Mouse (Mus musculus) midbrain, embryonic 15.5 days (tissue): ENCODE measurements around the gene Rsrc1. TPM values are rescaled to one million over a fixed set of nuclear protein-coding genes. Genes with fewer than 3 reads are reported as not detected.

ENCODE experiments used
- ATAC-seq: fragments of 200-750 bp; cut with Nextera tagmentation; replicated peaks from 2 replicates; pipeline ENCODE4 v1.8.0; 2017; ENCODE audit warnings: moderate TSS enrichment
- H3K27ac ChIP-seq: fragments of 300-500 bp; sonication (generic); 2 replicates; pipeline ENCODE4 v1.5.1; 2015; ENCODE audit warnings: mild to moderate bottlenecking, inconsistent platforms
- H3K27me3 ChIP-seq: fragments of 300-500 bp; sonication (generic); replicated peaks from 2 replicates; pipeline ENCODE4 v1.6.1; 2015; ENCODE audit warnings: inconsistent platforms
- H3K36me3 ChIP-seq: fragments of 300-500 bp; sonication (generic); replicated peaks from 2 replicates; pipeline ENCODE4 v1.6.1; 2015; ENCODE audit warnings: inconsistent platforms
- H3K4me1 ChIP-seq: fragments of 300-500 bp; sonication (generic); 2 replicates; pipeline ENCODE4 v1.6.1; 2015; ENCODE audit warnings: inconsistent platforms
- H3K4me2 ChIP-seq: fragments of 300-500 bp; sonication (generic); 2 replicates; pipeline ENCODE4 v1.6.1; 2015; ENCODE audit warnings: inconsistent platforms, mild to moderate bottlenecking, moderate library complexity
- H3K4me3 ChIP-seq: fragments of 300-500 bp; sonication (generic); 2 replicates; pipeline ENCODE4 v1.5.1; 2015; ENCODE audit warnings: mild to moderate bottlenecking, inconsistent platforms
- H3K9ac ChIP-seq: fragments of 300-500 bp; sonication (generic); 2 replicates; pipeline ENCODE4 v1.6.1; 2015; ENCODE audit warnings: mild to moderate bottlenecking, inconsistent platforms
- H3K9me3 ChIP-seq: fragments of 300-500 bp; sonication (generic); 2 replicates; pipeline ENCODE4 v1.6.1; 2016; ENCODE audit warnings: inconsistent platforms
- WGBS: fragments of 180-500 bp; shearing (Covaris S2); methylation state at CpG from one replicate; pipeline ENCODE4 v1.1.7; 2015; ENCODE audit warnings: mixed read lengths; 5-methylcytosine and 5-hydroxymethylcytosine counted together
- polyA plus RNA-seq: library from polyadenylated mRNA; unstranded; fragments of >200 nt; fragmentation: Nextera tagmentation; extraction: Ambion mirVana; gene quantifications from 2 replicates; pipeline ENCODE4 v1.2.1, GENCODE M21; 2015

Gene Rsrc1
- polyA plus RNA-seq, 1 experiment from 2014 or later: 38.8 TPM

DNA sequence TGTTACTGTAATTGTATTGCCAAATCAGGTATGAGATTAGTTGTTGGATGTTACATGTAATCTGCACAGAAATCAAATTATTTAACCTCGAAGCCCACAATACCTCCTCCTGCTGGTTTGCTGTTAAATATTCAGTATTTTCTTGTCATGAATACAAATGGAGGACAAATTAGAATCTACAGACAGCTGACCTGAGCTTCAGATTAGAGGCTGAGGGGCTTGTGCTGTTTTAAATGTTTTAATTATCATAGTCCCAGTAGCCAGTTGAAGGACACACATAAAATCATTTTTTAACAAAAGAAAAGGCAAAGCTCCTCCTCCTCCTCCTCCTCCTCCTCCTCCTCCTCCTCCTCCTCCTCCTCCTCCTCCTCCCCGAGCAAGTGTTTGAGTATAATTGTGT, 327.5 kb downstream of the Rsrc1 start:
- H3K9ac ChIP-seq: no peak overlapping the region
- 7% methylated on average over 2 of the region's 2 CpGs for WGBS
- H3K9me3 ChIP-seq: no peaks in the 10 kb centered on the region
- H3K4me2 ChIP-seq: peak overlapping the region; percentile 18; the same call in 1 of the 2 replicates
- 0 out of 2 replicates have a peak, but pooled peaks have one; percentile 59 for ATAC-seq
- H3K27ac ChIP-seq: no peak overlapping the region
- no peaks in the 10 kb centered on the region for H3K36me3 ChIP-seq
- H3K27me3 ChIP-seq: no peaks in the 10 kb centered on the region
- no peak overlapping the region for H3K4me3 ChIP-seq
- peaks cover 6% of the 10 kb centered on the region for H3K4me1 ChIP-seq

DNA sequence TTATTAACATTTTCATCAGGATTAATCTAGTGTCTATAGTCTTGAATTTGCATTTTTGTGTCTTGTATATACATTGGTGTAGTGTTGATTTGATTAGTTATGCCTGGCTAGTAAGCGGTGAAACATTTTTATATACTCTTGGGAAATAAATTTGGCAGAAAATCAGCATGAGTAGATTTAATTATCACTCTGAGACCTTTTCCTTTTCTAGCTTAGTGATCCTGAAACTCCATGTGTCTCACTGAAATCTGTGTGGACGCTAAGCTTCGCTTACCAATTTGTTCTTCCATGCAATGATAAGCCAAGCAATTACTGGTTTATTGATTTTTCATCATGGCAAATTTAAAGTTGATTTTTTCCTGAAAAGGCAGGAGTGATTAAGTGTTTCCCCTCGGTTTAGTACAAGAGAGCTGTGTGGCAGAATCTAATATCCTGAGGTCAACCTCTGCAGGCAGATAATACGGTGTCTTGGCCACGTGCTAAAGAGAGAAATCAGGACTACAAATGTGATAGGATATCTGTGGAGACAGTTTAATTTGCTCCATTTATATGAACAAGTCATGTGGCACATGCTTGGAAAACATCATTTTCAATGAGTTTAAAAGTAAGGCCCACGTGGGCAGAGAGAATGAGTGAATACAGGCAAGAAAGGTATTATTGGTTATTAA, 328.6 kb downstream of the Rsrc1 start:
- no peaks in the 10 kb centered on the region for H3K36me3 ChIP-seq
- no peaks in the 10 kb centered on the region for H3K9me3 ChIP-seq
- no peaks in the 10 kb centered on the region for H3K27me3 ChIP-seq
- ATAC-seq: peak; percentile 77
- 23% methylated on average over 7 of the region's 7 CpGs for WGBS
- H3K4me3 ChIP-seq: no peak overlapping the region
- H3K4me1 ChIP-seq: peaks cover 6% of the 10 kb centered on the region
- H3K9ac ChIP-seq: no peak overlapping the region
- no peak overlapping the region for H3K27ac ChIP-seq
- H3K4me2 ChIP-seq: no peak overlapping the region

GRCm38 (mm10) chr3:67311436-67311835, 330.2 kb downstream of the Rsrc1 start:
- H3K27ac ChIP-seq: no peak overlapping the region
- peaks cover 6% of the 10 kb centered on the region for H3K4me1 ChIP-seq
- no peaks in the 10 kb centered on the region for H3K27me3 ChIP-seq
- WGBS: 70% methylated on average over 2 of the region's 2 CpGs
- no peak overlapping the region for H3K4me3 ChIP-seq
- no peak overlapping the region for H3K9ac ChIP-seq
- H3K9me3 ChIP-seq: no peaks in the 10 kb centered on the region
- no peak overlapping the region for H3K4me2 ChIP-seq
- ATAC-seq: no peak
- H3K36me3 ChIP-seq: no peaks in the 10 kb centered on the region

GRCm38 (mm10) chr3:67322422-67322821, 341.2 kb downstream of the Rsrc1 start:
- no peak overlapping the region for H3K9ac ChIP-seq
- no peaks in the 10 kb centered on the region for H3K36me3 ChIP-seq
- no peak overlapping the region for H3K4me3 ChIP-seq
- no peak overlapping the region for H3K4me2 ChIP-seq
- H3K27me3 ChIP-seq: no peaks in the 10 kb centered on the region
- H3K4me1 ChIP-seq: no peaks in the 10 kb centered on the region
- no peak for ATAC-seq
- WGBS: 82% methylated on average over 4 of the region's 4 CpGs
- H3K27ac ChIP-seq: no peak overlapping the region
- H3K9me3 ChIP-seq: no peaks in the 10 kb centered on the region

DNA sequence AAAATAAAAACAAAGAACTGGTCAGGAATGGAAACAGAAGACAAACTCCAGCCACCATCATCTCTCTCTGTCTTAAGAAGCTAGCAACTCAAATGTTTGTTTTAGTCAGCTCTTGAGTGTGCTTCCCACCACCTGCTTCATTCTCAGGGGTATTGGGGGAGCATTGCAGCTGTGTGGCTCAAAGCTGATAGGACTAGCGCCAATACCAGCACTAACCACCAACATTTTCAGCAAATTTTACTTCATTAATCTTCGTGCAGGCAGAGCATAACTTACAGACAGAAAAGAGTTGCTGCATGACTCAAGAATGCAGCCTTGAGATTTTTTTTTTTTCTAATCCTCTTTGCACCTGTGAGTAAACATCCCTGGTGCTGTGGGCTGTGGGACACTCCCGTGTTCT, 358.4 kb downstream of the Rsrc1 start:
- Histone ChIP-seq H3K4me1 (peaks cover 10% of the 10 kb centered on the region; the same call in 1 of the 2 replicates), H3K9me3 (no peaks in the 10 kb centered on the region), H3K9ac (no peak overlapping the region), H3K27ac (no peak overlapping the region), H3K36me3 (no peaks in the 10 kb centered on the region), H3K27me3 (no peaks in the 10 kb centered on the region), H3K4me3 (no peak overlapping the region), H3K4me2 (no peak overlapping the region)
- 44% methylated on average over 3 of the region's 3 CpGs for WGBS
- no peak for ATAC-seq

DNA sequence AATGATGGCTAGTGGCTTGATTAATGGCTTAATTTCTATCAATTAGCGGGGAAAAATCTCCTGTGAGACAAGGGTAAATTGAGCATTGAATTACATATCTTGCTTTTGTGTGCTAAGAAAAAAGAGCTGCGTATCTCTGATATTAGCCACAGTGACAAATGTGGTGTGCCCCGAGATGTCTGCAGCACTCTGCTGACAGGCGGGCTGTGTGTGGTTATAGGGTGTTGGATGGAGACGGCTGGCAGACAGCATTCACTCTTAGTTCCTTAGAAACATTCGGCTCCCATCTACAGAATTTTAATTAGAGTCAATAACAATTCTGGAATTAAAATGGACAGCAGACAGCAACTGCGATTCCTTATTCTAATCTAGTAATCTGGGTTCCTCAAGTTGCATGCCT, 359.7 kb downstream of the Rsrc1 start:
- Histone ChIP-seq H3K4me3 (no peak overlapping the region), H3K4me2 (no peak overlapping the region), H3K4me1 (peaks cover 10% of the 10 kb centered on the region; the same call in 1 of the 2 replicates), H3K27me3 (no peaks in the 10 kb centered on the region), H3K27ac (no peak overlapping the region), H3K9ac (no peak overlapping the region), H3K36me3 (no peaks in the 10 kb centered on the region), H3K9me3 (no peaks in the 10 kb centered on the region)
- ATAC-seq: 0 out of 2 replicates have a peak, but pooled peaks have one; percentile 63
- 39% methylated on average over 7 of the region's 7 CpGs for WGBS

- H3K9me3 ChIP-seq: no peaks in the 10 kb centered on the region
- no peak overlapping the region for H3K9ac ChIP-seq
- H3K27me3 ChIP-seq: no peaks in the 10 kb centered on the region
- H3K36me3 ChIP-seq: no peaks in the 10 kb centered on the region
- H3K4me3 ChIP-seq: no peak overlapping the region
- ATAC-seq: no peak
- peaks cover 14% of the 10 kb centered on the region for H3K4me1 ChIP-seq
- H3K27ac ChIP-seq: no peak overlapping the region
- no peak overlapping the region for H3K4me2 ChIP-seq
- 61% methylated on average over 5 of the region's 5 CpGs for WGBS
Measured at GRCm38 (mm10) chr3:67343004-67343662, 361.9 kb downstream of the Rsrc1 start.

- Histone ChIP-seq H3K27ac (no peak overlapping the region), H3K4me3 (no peak overlapping the region), H3K36me3 (no peaks in the 10 kb centered on the region), H3K9ac (no peak overlapping the region), H3K9me3 (no peaks in the 10 kb centered on the region), H3K4me1 (peaks cover 11% of the 10 kb centered on the region), H3K27me3 (no peaks in the 10 kb centered on the region), H3K4me2 (no peak overlapping the region)
- no peak; the same call in 1 of the 2 replicates for ATAC-seq
- WGBS: 9% methylated on average over 2 of the region's 2 CpGs
Measured at GRCm38 (mm10) chr3:67344599-67344998, 363.4 kb downstream of the Rsrc1 start.

DNA sequence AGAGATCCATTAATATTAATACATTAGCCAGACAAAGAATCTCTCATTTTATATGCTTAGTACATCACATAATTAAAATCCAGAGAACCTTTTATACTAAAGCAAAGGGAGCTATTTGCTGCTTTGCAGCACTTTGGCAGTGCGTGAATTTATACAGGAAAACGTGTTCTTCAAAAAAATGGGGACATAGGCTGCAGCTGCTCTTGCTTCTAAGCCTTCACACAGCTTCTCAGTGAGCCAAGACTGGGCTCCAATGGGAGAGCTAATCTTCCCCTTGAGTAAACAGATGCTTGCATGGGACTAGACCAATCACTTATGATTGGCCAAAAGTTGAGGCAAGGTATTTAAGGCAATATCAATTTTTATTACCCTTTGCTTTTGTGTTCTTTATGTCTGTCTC, 365.5 kb downstream of the Rsrc1 start:
- no peak for ATAC-seq
- WGBS: 35% methylated on average over 2 of the region's 2 CpGs
- Histone ChIP-seq H3K27me3 (no peaks in the 10 kb centered on the region), H3K4me2 (no peak overlapping the region), H3K36me3 (no peaks in the 10 kb centered on the region), H3K4me1 (peaks cover 10% of the 10 kb centered on the region; the same call in 1 of the 2 replicates), H3K9me3 (no peaks in the 10 kb centered on the region), H3K4me3 (no peak overlapping the region), H3K27ac (no peak overlapping the region), H3K9ac (no peak overlapping the region)

GRCm38 (mm10) chr3:67351406-67352127, 370.4 kb downstream of the Rsrc1 start:
- Histone ChIP-seq H3K9me3 (no peaks in the 10 kb centered on the region), H3K36me3 (no peaks in the 10 kb centered on the region), H3K4me1 (peaks cover 13% of the 10 kb centered on the region; the same call in 1 of the 2 replicates), H3K9ac (no peak overlapping the region), H3K27me3 (no peaks in the 10 kb centered on the region), H3K4me2 (no peak overlapping the region), H3K4me3 (no peak overlapping the region), H3K27ac (0 out of 2 replicates have a peak overlapping the region, but pooled peaks have one; percentile 27)
- WGBS: 25% methylated on average over 12 of the region's 12 CpGs
- peak; percentile 78 for ATAC-seq

DNA sequence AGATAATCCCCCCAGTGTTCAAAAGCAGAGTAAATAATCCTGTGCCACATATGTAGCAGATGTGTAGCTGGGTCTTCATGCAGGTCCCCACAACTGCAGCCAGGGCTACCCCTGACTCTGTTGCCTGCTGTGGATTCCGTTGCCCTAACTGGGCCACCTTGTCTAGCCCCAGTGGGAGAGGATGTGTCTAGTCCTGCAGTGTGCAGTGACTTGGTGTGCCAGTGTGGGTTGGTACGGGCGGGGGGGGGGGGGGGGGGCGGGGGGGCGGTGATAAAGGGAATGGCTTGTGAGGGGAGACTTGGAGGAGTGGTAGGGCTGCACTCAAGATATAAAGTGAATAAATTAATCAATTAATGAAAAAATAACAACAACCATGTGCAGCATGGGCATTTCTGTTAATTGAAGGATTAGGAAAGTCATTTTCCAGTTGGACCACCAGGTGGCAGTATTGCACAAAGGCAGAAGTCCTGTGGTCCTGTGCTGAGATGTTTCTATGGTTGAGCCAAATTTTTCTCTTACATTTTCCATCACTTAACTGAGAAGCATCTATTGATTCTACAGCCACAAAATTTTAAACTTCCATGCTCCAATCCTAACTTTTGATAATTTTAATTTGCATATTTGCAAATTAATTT, 371.1 kb downstream of the Rsrc1 start:
- Histone ChIP-seq H3K27me3 (no peaks in the 10 kb centered on the region), H3K4me3 (no peak overlapping the region), H3K4me1 (peaks cover 9% of the 10 kb centered on the region; the same call in 1 of the 2 replicates), H3K9ac (no peak overlapping the region), H3K4me2 (no peak overlapping the region), H3K27ac (0 out of 2 replicates have a peak overlapping the region, but pooled peaks have one; percentile 27), H3K36me3 (no peaks in the 10 kb centered on the region), H3K9me3 (no peaks in the 10 kb centered on the region)
- peak; percentile 75 for ATAC-seq
- WGBS: 41% methylated on average over 2 of the region's 5 CpGs

- Histone ChIP-seq H3K27ac (no peak overlapping the region), H3K4me1 (peaks cover 9% of the 10 kb centered on the region; the same call in 1 of the 2 replicates), H3K36me3 (no peaks in the 10 kb centered on the region), H3K9ac (no peak overlapping the region), H3K27me3 (no peaks in the 10 kb centered on the region), H3K4me2 (no peak overlapping the region), H3K4me3 (no peak overlapping the region), H3K9me3 (no peaks in the 10 kb centered on the region)
- ATAC-seq: peak; percentile 65
- 91% methylated on average over 3 of the region's 3 CpGs for WGBS
Measured at GRCm38 (mm10) chr3:67352763-67353149, 371.6 kb downstream of the Rsrc1 start.
